In the genomic region with DNA sequence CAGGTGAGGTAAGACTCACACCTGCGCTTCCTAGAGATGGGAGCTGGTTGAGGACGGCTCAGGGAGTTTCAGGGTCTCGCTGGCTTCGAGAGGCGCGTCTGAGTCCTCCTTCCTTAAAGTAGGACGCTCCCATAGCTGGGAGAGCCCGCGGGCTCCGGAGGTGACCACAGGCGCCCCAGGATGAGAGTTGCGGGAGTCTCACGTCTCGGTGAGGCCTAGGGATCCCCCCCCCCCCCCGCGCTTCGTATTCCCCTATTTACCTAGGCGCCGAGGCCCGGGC, we compare ENCODE assay signal across 8 mouse cellular contexts. TPM values are rescaled to one million over a fixed set of nuclear protein-coding genes. Genes with fewer than 3 reads are reported as not detected.
A peak's percentile ranks its signal among the peaks of the same experiment; 100 is the strongest.
DNase-seq lines count a peak whose midpoint lies in the region; ATAC-seq and TF ChIP-seq lines count a peak whose summit lies in the region.

No protein-coding gene starts in this region.

- H3K4me3 ChIP-seq in left cerebral cortex, adult 2 months, result peak overlapping the region; percentile 48
- peak overlapping the region; percentile 64 for H3K4me3 ChIP-seq in embryonic facial prominence, embryonic 12.5 days
- H3K4me3 ChIP-seq in hindbrain, postnatal 0 days (ENCODE audit: low read length), result peak overlapping the region; percentile 63
- H3K4me3 ChIP-seq in midbrain, postnatal 0 days (ENCODE audit: low read depth, low read length), result peak overlapping the region; percentile 52

- intact Hi-C loops in left cerebral cortex, adult 2 months (cut with DNase I), result loop anchor here (2.0 kb wide), 2 partner anchors 63 to 125 kb away; no protein-coding TSS in a partner anchor
- intact Hi-C loops in left cerebral cortex, postnatal 10 days (cut with DNase I), result no loop called here

- peaks cover 29% of the 10 kb centered on the region for H3K4me1 ChIP-seq in embryonic facial prominence, embryonic 12.5 days
- H3K4me1 ChIP-seq in hindbrain, postnatal 0 days (ENCODE audit: insufficient read depth, low read length), result peaks cover 21% of the 10 kb centered on the region; the same call in 1 of the 2 replicates
- no peaks in the 10 kb centered on the region; the same call in 1 of the 2 replicates for H3K4me1 ChIP-seq in midbrain, postnatal 0 days (ENCODE audit: insufficient read depth, low read length)

- peaks cover 14% of the 10 kb centered on the region for H3K27me3 ChIP-seq in embryonic facial prominence, embryonic 12.5 days
- H3K27me3 ChIP-seq in hindbrain, postnatal 0 days (ENCODE audit: insufficient read depth, low read length), result no peaks in the 10 kb centered on the region
- peaks cover 11% of the 10 kb centered on the region; the same call in 1 of the 2 replicates for H3K27me3 ChIP-seq in midbrain, postnatal 0 days (ENCODE audit: insufficient read depth, low read length)

- WGBS in embryonic facial prominence, embryonic 12.5 days, result 0% methylated on average over 15 of the region's 20 CpGs
- 0% methylated on average over 15 of the region's 20 CpGs for WGBS in hindbrain, postnatal 0 days
- 0% methylated on average over 16 of the region's 20 CpGs for WGBS in midbrain, postnatal 0 days

- no peaks in the 10 kb centered on the region for H3K36me3 ChIP-seq in embryonic facial prominence, embryonic 12.5 days
- no peaks in the 10 kb centered on the region for H3K36me3 ChIP-seq in hindbrain, postnatal 0 days (ENCODE audit: insufficient read depth, low read length)
- H3K36me3 ChIP-seq in midbrain, postnatal 0 days (ENCODE audit: insufficient read depth, low read length), result no peaks in the 10 kb centered on the region

- H3K9me3 ChIP-seq in embryonic facial prominence, embryonic 12.5 days, result no peaks in the 10 kb centered on the region
- no peaks in the 10 kb centered on the region for H3K9me3 ChIP-seq in hindbrain, postnatal 0 days (ENCODE audit: low read length)
- no peaks in the 10 kb centered on the region for H3K9me3 ChIP-seq in midbrain, postnatal 0 days (ENCODE audit: low read length)

- no peak overlapping the region for H3K27ac ChIP-seq in left cerebral cortex, adult 2 months
- peak overlapping the region; percentile 63; the same call in 1 of the 2 replicates for H3K27ac ChIP-seq in embryonic facial prominence, embryonic 12.5 days
- H3K27ac ChIP-seq in hindbrain, postnatal 0 days, result no peak overlapping the region
- H3K27ac ChIP-seq in midbrain, postnatal 0 days (ENCODE audit: low read depth, low read length), result no peak overlapping the region

- peak overlapping the region; percentile 65 for H3K9ac ChIP-seq in embryonic facial prominence, embryonic 12.5 days
- H3K9ac ChIP-seq in hindbrain, postnatal 0 days (replicated peaks; ENCODE audit: low read length), result peak overlapping the region; percentile 60
- peak overlapping the region; percentile 44 for H3K9ac ChIP-seq in midbrain, postnatal 0 days (replicated peaks; ENCODE audit: low read length, poor library complexity, severe bottlenecking)

- no peak for DNase-seq in left cerebral cortex, adult 2 months (ENCODE audit: extremely low spot score in 1 of 2, low spot score in 2 of 2)
- DNase-seq in left cerebral cortex, postnatal 10 days (ENCODE audit: extremely low spot score in 1 of 2, low spot score in 2 of 2), result no peak
- DNase-seq in hindbrain, postnatal 0 days (ENCODE audit: low spot score), result no peak
- no peak for DNase-seq in midbrain, postnatal 0 days (ENCODE audit: low spot score)
- no peak for DNase-seq in gastrocnemius, adult 8-10 months (ENCODE audit: low spot score in 2 of 2)
- no peak for DNase-seq in embryo, embryonic 10 days (ENCODE audit: low spot score)
- no peak for DNase-seq in frontal cortex, postnatal 25 days (ENCODE audit: low spot score in 2 of 2)

- no peak for TF ChIP-seq CTCF in left cerebral cortex, adult 2 months (IDR thresholded peaks at IDR 0.05)
- no peak for TF ChIP-seq CTCF in hindbrain, postnatal 0 days (IDR thresholded peaks at IDR 0.05; ENCODE audit: low read depth)
- no peak for TF ChIP-seq CTCF in midbrain, postnatal 0 days (IDR thresholded peaks at IDR 0.05)

- H3K4me2 ChIP-seq in embryonic facial prominence, embryonic 12.5 days (replicated peaks), result peak overlapping the region; percentile 90
- peak overlapping the region; percentile 99 for H3K4me2 ChIP-seq in hindbrain, postnatal 0 days (ENCODE audit: low read depth, low read length)
- H3K4me2 ChIP-seq in midbrain, postnatal 0 days (ENCODE audit: low read depth, low read length, poor library complexity, severe bottlenecking), result peak overlapping the region; percentile 80

- no peak for ATAC-seq in embryonic facial prominence, embryonic 12.5 days (ENCODE audit: insufficient number of reproducible peaks, insufficient read depth, low FRiP score, low TSS enrichment)
- ATAC-seq in hindbrain, postnatal 0 days, result no peak
- no peak for ATAC-seq in midbrain, postnatal 0 days (ENCODE audit: low FRiP score)

RNA-seq across cellular contexts. Expression of a gene that starts 0.3 kb away (rescaled TPM):
- 10 to 100 TPM; 17.6 to 19.2 TPM for total RNA-seq in left cerebral cortex, adult 2 months (2021)
- total RNA-seq in left cerebral cortex, postnatal 10 days (2021), result 10 to 100 TPM; 74.9 to 79.5 TPM
- 23.0 and 25.1 TPM in 2 replicates for polyA plus RNA-seq in embryonic facial prominence, embryonic 12.5 days (2016; fragmentation: Nextera tagmentation; extraction: Ambion mirVana)
- total RNA-seq in hindbrain, postnatal 0 days (2014; rRNA removed), result 121 and 127 TPM in 2 replicates
- polyA plus RNA-seq in hindbrain, postnatal 0 days (2015; fragmentation: Nextera tagmentation; extraction: Ambion mirVana), result 60.8 and 66.9 TPM in 2 replicates
- 154 and 155 TPM in 2 replicates for total RNA-seq in midbrain, postnatal 0 days (2014; rRNA removed)
- 95.0 and 104 TPM in 2 replicates for polyA plus RNA-seq in midbrain, postnatal 0 days (2015; fragmentation: Nextera tagmentation; extraction: Ambion mirVana)
- total RNA-seq in gastrocnemius, adult 8-10 months (2022), result 1 to 10 TPM; 2.5 to 4.7 (median 2.8) TPM

RNA-seq across cellular contexts. Expression of a gene that starts 18.6 kb away (rescaled TPM):
- total RNA-seq in left cerebral cortex, adult 2 months (2021), result 10 to 100 TPM; 72.1 to 79.8 TPM
- total RNA-seq in left cerebral cortex, postnatal 10 days (2021), result 10 to 100 TPM; 50.9 to 55.1 TPM
- polyA plus RNA-seq in embryonic facial prominence, embryonic 12.5 days (2016; fragmentation: Nextera tagmentation; extraction: Ambion mirVana), result 145 and 154 TPM in 2 replicates
- total RNA-seq in hindbrain, postnatal 0 days (2014; rRNA removed), result 65.3 and 81.6 TPM in 2 replicates
- 102 TPM in 2 replicates for polyA plus RNA-seq in hindbrain, postnatal 0 days (2015; fragmentation: Nextera tagmentation; extraction: Ambion mirVana)
- 62.5 and 70.5 TPM in 2 replicates for total RNA-seq in midbrain, postnatal 0 days (2014; rRNA removed)
- polyA plus RNA-seq in midbrain, postnatal 0 days (2015; fragmentation: Nextera tagmentation; extraction: Ambion mirVana), result 93.3 and 101 TPM in 2 replicates
- 10 to 100 TPM; 52.3 to 61.1 (median 56.1) TPM for total RNA-seq in gastrocnemius, adult 8-10 months (2022)

RNA-seq across cellular contexts. Expression of a gene that starts 37.7 kb away (rescaled TPM):
- 10 to 100 TPM; 71.4 to 76.8 TPM for total RNA-seq in left cerebral cortex, adult 2 months (2021)
- total RNA-seq in left cerebral cortex, postnatal 10 days (2021), result 10 to 100 TPM; 75.8 to 82.3 TPM
- 141 and 144 TPM in 2 replicates for polyA plus RNA-seq in embryonic facial prominence, embryonic 12.5 days (2016; fragmentation: Nextera tagmentation; extraction: Ambion mirVana)
- 62.5 and 72.6 TPM in 2 replicates for total RNA-seq in hindbrain, postnatal 0 days (2014; rRNA removed)
- polyA plus RNA-seq in hindbrain, postnatal 0 days (2015; fragmentation: Nextera tagmentation; extraction: Ambion mirVana), result 139 and 144 TPM in 2 replicates
- total RNA-seq in midbrain, postnatal 0 days (2014; rRNA removed), result 60.6 and 62.7 TPM in 2 replicates
- 162 and 164 TPM in 2 replicates for polyA plus RNA-seq in midbrain, postnatal 0 days (2015; fragmentation: Nextera tagmentation; extraction: Ambion mirVana)
- 10 to 100 TPM; 25.4 to 55.4 (median 29.0) TPM for total RNA-seq in gastrocnemius, adult 8-10 months (2022)

RNA-seq across cellular contexts. Expression of a gene that starts 37.7 kb away (rescaled TPM):
- 10 to 100 TPM; 84.5 to 89.1 TPM for total RNA-seq in left cerebral cortex, adult 2 months (2021)
- 10 to 100 TPM; 58.7 to 62.1 TPM for total RNA-seq in left cerebral cortex, postnatal 10 days (2021)
- polyA plus RNA-seq in embryonic facial prominence, embryonic 12.5 days (2016; fragmentation: Nextera tagmentation; extraction: Ambion mirVana), result 61.8 and 66.3 TPM in 2 replicates
- 109 and 133 TPM in 2 replicates for total RNA-seq in hindbrain, postnatal 0 days (2014; rRNA removed)
- 54.7 and 59.2 TPM in 2 replicates for polyA plus RNA-seq in hindbrain, postnatal 0 days (2015; fragmentation: Nextera tagmentation; extraction: Ambion mirVana)
- 101 and 110 TPM in 2 replicates for total RNA-seq in midbrain, postnatal 0 days (2014; rRNA removed)
- 46.5 and 54.8 TPM in 2 replicates for polyA plus RNA-seq in midbrain, postnatal 0 days (2015; fragmentation: Nextera tagmentation; extraction: Ambion mirVana)
- total RNA-seq in gastrocnemius, adult 8-10 months (2022), result 100 to 1,000 TPM; 372 to 412 (median 383) TPM

RNA-seq across cellular contexts. Expression of a gene that starts 42.1 kb away (rescaled TPM):
- 1 to 10 TPM; 1.6 to 2.0 TPM for total RNA-seq in left cerebral cortex, adult 2 months (2021)
- 1 to 10 TPM; 2.6 to 3.3 TPM for total RNA-seq in left cerebral cortex, postnatal 10 days (2021)
- 51.5 and 51.9 TPM in 2 replicates for polyA plus RNA-seq in embryonic facial prominence, embryonic 12.5 days (2016; fragmentation: Nextera tagmentation; extraction: Ambion mirVana)
- 7.8 and 12.8 TPM in 2 replicates for total RNA-seq in hindbrain, postnatal 0 days (2014; rRNA removed)
- 5.5 and 6.1 TPM in 2 replicates for polyA plus RNA-seq in hindbrain, postnatal 0 days (2015; fragmentation: Nextera tagmentation; extraction: Ambion mirVana)
- total RNA-seq in midbrain, postnatal 0 days (2014; rRNA removed), result 5.4 and 6.1 TPM in 2 replicates
- 3.6 and 3.7 TPM in 2 replicates for polyA plus RNA-seq in midbrain, postnatal 0 days (2015; fragmentation: Nextera tagmentation; extraction: Ambion mirVana)
- 1 to 10 TPM; 2.5 to 3.5 (median 3.1) TPM for total RNA-seq in gastrocnemius, adult 8-10 months (2022)
